Mouse (Mus musculus): ENCODE measurements around the gene Msrb3.

GRCm38 (mm10) chr10:120908776-120909574, 10.1 kb upstream of the Msrb3 start:
- no peak for TF ChIP-seq CTCF (conservative IDR thresholded peaks at IDR 0.05; ENCODE audit: insufficient read depth, insufficient read length, low read depth, low read length)
- TF ChIP-seq POLR2A (IDR thresholded peaks at IDR 0.05; ENCODE audit: low read depth, low read length), result no peak

Measured in kidney, adult 2 months (tissue).